Mouse (Mus musculus) heart, adult 9 months (tissue): ENCODE data around the gene Wipf2.

Experiments used
- DNase-seq, 2 experiments: peaks; one replicate each; pipeline ENCODE4 v3.0.0; 2022; ENCODE audit warnings: low spot score in 2 of 2

Gene Wipf2

GRCm38 (mm10) chr11:98854116-98854515 lies 9.3 kb upstream of the Wipf2 start:
- DNase-seq, result no peak

DNA sequence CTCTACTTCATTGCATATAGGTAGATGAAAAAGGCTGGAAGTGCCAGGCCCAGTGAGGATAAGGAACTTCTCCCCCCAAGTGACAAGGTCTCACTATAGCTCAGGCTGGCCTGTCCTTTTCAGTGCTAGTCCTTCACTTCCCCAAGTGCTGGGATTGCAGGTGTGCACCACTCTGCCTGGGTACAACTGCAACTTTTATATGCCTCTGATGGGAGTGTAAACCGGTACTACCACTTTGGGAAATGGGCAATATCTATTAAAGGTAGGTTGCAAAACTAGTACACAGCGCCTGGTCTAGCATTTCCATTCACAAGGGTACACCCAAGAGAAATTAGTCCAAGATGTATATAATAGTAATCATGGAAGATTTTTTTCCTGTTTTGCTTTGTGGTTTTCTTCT lies 8.8 kb upstream of the Wipf2 start:
- no peak for DNase-seq

DNA sequence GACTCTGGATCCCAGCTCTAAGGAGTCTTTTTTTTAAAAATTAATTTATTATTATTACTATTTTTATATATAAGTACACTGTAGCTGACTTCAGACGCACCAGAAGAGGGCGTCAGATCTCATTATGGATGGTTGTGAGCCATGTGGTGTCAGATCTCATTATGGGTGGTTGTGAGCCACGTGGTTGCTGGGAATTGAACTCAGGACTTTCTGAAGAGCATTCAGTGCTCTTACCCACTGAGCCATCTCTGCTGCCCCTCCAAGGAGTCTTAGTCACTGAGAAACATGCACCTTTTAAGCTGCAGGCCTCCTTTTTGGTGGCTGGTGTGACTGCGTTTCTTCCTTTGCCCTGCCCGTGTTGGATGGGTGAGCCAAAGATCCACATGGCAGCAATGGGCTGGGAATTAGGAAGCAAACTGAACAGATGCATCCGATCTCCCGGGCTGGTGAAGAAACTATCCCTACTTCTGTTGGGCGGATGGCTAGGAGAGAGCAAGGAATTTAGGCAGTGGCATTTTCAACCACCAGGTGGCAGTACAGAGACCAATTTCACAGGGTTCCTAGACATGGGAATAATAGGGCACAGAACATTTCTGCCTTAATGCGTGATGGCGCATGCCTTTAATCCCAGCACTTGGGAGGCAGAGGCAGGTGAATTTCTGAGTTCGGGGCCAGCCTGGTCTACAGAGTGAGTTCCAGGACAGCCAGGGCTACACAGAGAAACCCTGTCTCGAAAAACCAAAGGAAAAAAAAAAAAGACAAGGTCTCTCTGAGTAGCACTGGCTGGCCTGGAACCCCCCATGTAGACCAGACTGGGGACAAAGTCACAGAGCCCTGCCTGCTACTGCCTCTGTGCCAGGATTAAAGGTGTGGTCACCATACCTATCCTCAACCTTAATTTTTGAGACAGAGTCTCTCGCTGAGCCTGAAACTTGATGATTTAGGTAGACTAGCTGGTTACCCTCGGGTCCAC lies 4.4 kb upstream of the Wipf2 start:
- DNase-seq, result peak; percentile 75 to 89

DNA sequence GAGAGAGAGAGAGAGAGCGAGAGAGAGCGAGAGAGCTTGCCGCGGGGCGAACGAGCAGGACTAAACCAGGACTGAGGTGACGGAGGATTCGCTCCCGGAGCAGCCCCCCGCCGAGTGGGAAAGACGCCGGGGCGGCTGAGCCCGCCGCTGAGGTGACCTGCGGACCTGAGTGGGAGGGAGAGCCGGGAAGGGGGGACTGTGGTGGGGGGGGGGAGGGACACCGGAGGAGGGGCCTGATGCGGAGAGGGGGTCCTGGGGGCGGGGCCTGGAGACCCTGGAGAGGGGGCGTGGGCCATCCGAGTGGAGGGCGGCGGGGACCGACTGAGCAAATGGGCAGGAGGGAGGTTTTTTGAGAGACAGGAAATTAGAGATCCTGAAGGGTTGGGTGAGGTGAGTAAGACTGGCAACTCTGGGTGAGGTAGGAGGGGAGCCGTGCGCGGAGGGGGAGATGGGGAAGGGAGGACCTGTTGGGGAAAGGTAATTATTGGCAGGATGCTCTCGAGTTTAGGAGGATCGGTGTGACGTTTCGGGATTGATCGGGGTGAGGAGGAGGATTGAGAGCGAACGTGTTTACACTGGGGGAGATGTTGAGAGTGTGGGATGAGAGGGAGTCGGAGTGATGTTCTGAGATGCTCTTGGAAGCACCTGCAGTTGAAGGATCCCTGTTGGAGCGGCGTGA lies 452 bp downstream of the Wipf2 start:
- DNase-seq, result peak in 1 of 2 experiments; percentile 44

- DNase-seq, result no peak
Observed at GRCm38 (mm10) chr11:98867293-98867692, 3.9 kb downstream of the Wipf2 start.

- DNase-seq, result no peak
Observed at GRCm38 (mm10) chr11:98869906-98870305, 6.5 kb downstream of the Wipf2 start.

GRCm38 (mm10) chr11:98870791-98871190 lies 7.4 kb downstream of the Wipf2 start:
- no peak for DNase-seq

DNA sequence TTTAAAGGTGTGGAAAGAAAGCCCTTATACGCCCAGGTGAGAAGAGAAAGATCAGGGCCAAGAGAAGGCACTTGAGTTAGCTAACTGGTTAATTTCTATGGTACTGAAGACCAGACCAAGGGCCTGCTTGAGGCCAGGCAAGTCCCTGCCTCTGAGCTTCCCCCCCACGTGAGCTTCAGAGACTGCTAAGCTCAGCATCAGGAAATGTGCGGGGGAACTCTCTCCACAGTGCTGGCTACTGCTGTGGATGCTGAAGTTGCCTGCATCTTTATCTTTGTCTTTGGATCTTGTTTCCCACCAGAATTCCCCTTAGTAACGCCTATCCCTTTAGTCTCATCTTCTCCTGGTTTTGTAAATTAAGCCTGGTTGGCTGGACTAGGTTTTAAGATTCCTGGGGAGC lies 8.0 kb downstream of the Wipf2 start:
- DNase-seq, result no peak

DNA sequence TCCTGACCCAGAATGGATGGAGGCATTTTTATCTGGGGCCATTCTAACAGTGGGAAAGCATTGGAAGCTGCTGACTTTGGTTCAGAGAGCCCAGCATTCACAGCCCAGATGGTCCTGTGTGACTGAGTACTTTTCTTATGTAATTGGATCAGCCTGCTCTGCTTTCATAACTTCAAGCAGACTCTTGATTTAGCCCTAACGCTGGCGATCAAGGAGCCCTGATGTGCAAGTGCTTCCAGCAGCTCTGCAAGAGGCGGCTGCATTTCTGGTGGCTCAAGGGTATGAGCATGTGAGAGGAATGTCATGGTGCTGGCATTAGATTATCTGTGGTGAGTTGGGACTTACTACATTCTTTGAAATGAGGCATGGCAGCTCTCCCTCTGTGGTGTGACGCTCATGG lies 8.6 kb downstream of the Wipf2 start:
- peak; percentile 64 to 71 for DNase-seq

- peak; percentile 39 to 64 for DNase-seq
Observed at GRCm38 (mm10) chr11:98873900-98874299, 10.5 kb downstream of the Wipf2 start.

GRCm38 (mm10) chr11:98877001-98877400 lies 13.6 kb downstream of the Wipf2 start:
- no peak for DNase-seq

DNA sequence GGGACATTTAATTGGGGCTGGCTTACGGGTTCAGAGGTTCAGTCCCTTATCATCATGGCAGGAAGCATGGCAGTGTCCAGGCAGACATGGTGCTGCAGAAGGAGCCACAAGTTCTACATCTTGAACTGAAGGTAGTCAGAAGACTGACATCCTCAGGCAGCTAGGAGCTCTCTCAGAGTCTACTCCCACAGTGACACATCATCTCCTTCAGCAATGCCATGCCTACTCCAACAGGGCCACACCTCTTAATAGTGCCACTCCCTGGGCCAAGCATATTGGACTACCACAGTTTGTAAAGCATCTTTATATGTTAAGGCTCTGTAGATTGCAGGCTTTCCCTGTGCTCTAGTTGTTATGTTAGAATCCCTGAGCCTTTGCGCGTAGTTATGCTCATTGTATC lies 24.3 kb downstream of the Wipf2 start:
- no peak for DNase-seq

GRCm38 (mm10) chr11:98889077-98889476 lies 25.6 kb downstream of the Wipf2 start:
- no peak for DNase-seq

DNA sequence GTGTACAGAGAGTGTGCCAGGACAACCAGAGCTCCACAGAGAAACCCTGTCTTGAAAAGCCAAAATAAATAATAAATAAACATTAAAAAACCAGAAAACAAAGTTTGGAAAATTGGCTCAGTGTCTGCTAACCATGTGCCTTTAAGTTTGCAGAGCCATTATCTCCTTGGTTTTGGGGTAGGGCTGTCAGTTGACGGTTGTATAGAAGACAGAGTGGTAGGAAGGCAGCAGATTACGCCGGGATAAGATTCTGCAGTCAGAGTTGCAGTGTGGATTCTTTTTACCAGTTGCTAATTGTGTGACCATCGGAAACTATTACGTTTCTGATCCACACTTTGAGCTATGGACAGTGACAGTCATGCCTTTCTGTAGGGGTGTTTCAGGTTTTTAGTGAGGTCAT lies 26.5 kb downstream of the Wipf2 start:
- no peak for DNase-seq

DNA sequence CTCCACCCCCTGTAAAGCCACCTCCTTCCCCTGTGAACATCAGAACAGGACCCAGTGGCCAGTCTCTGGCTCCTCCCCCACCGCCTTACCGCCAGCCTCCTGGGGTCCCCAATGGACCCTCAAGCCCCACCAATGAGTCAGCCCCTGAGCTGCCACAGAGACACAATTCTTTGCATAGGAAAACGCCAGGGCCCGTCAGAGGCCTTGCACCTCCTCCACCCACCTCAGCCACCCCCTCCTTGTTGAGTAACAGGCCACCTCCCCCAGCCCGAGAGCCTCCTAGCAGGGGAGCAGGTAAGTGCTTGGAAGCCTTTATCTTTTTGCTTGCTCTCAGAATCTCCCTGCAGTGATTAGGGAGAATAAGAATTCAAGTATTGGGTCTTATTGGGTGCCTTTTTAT lies 29.0 kb downstream of the Wipf2 start:
- DNase-seq, result no peak

DNA sequence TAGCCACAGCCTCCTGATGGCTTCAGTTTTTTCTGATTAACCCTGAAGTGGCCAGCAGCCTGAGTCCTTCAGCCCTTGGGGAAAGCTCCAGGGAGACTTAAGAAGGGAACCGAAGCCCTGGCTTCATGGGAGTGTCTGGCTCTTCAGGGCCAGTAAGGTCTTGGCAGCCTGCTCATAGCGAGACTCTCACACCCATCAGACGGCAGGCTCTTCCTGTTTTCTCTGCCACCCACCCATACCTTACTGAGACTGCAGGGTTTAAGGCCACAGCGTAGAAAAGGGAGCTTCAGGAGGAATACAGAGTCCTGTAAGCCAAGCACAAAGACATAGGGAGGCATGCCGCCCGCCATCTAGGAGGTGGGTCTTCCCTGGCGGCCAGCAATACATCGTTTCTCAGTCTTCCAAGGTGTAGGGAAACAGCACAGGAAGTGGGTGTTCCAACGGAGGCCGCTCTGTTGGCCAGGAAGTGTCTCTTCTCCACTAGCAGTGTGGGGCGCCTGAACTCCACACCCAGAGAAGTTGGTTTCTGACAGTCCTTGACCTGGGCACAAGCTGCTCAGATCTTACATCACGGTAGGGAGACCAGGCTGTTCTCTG lies 37.2 kb downstream of the Wipf2 start:
- DNase-seq, result peak in 1 of 2 experiments; percentile 21

DNA sequence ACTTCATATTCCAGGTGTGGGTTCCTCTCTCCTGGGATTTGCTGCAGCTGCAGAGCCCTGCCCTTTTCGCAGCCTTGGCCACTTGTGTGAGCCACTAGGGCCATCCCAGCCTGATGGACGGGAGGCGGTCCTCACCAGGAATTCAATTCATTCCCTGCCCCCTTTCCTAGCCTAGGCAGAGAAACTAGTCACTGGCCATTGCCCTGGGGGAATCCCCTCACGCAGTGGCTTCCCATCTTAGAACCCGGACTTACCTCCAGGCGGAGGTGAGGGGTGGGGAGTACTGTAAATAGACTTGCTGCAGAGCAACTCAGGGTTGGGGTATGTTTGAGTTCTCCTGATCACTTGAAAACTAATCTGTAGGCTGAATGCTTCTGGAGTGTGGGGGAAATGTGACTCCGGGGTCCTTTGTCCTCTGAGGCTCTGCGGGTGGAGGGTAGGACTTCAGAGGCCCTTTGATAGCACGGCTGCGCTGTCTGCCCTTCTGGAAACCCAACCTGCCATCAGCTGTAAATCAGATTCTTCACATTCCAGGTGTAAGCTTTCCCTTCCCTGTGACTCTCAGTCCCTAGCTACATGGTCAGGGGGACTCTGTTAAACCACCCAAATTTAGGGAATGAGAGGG lies 39.3 kb downstream of the Wipf2 start:
- no peak for DNase-seq

DNA sequence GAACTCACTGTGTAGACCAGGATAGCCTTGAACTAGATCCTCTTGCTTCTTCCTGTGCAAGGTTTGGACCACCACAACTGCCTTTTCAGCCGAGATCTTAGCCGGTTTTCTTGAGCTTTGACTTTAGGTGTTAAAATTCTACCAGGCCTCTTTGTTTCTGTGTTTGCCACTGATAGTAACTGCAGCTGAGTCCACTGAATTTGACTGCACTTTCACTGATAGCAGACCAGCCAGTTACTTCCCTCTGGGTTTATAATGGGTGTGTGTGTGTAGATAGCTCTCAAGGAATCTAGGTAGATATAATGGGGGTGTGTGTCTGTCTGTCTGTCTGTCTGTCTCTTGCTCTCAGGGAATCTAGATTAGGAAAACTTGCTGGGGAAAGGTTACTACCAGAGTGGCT lies 41.1 kb downstream of the Wipf2 start:
- no peak for DNase-seq

DNA sequence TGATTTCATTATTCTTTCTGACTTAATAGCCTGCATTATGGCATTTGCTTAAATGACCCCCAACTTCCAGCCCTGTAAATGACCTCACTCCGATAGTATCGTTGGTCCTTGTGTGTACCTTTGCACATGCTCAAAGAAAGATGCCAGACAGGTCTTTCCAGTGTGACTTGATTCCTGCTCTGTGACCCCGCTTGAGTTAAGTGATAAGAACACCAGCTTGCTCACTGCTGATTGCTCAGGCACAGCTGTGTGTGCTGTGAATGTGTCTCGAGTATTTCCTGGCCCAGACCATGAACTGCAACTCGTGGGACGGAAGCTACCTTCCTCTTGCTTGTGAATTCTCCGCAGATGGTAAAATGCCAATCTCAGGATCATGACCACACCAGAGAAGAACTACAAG lies 41.6 kb downstream of the Wipf2 start:
- DNase-seq, result no peak

DNA sequence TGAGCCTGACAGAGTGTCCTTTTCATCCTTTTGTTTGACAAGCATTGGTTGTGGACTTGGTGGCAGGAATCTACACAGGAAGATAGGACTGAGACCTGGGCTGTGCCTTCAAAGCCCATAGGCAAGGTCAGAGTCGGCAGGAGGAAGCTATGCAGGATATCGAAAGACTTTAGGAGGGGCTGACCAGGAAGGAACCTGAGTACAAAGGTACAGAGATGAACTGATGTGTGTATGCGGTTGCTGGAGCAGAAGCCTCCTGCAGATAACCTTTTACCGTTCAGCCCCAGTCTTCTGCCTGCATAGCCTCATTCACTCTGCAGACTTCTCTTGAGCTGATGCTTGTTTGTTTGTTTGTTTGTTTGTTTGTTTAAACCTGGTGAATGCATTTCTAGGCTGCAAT lies 42.1 kb downstream of the Wipf2 start:
- DNase-seq, result no peak

DNA sequence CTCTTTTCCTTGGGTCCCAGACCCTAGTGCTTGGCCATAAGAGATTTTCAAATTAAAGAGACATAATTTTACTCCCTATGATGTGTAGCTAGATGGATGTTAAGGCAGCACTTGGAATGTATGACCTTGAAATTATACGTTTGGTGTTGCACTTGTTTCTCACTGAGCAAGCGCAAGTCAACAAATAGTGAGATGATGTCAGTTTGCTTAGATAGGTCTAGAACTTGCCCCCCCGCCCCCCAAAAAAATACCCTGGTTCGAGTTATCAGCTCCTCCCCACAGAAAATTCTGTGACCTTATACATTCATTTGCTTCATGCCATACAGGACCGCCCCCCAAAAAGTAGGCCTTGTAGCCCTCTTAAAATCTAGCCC lies 43.6 kb downstream of the Wipf2 start:
- DNase-seq, result no peak
